Mouse (Mus musculus): ENCODE data around the gene Tmppe. TPM values are rescaled to one million over a fixed set of nuclear protein-coding genes. Genes with fewer than 3 reads are reported as not detected.

Tmppe gene
- polyA plus RNA-seq, 1 experiment from 2014 or later = 5.7 TPM

DNA sequence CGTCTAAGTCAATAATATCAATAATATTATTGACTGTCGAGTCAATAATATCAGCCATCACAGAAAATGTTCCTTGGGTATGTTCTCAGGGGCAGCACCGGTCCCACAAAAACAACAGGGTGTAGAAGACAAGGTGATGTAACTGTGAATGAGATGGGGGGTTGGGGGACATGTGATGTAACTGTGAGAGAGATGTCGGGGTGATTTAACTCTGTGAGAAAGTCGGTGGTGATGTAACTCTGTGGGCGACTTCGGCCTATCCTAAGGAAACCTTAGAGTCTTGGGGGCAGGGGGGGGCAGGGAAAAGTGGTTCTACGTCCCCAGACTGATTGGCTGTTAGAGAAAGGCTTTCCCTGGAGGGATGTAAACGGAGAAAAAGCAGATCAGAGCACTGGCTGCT is 41.3 kb downstream of the Tmppe start:
- POLR2A ChIA-PET = interaction anchor here (0.7 kb wide), 1 partner anchor 13 kb away, joined by 4 read pairs; no protein-coding TSS in a partner anchor
- no peak for TF ChIP-seq CTCF (IDR thresholded peaks at IDR 0.05)
- no peak for ATAC-seq
- CTCF ChIA-PET = interaction anchor here (0.7 kb wide), 1 partner anchor 9 kb away, joined by 3 read pairs; no protein-coding TSS in a partner anchor
- no peaks in the 10 kb centered on the region for H3K27me3 ChIP-seq
- in situ Hi-C loops (cut with MboI; ENCODE audit: low pct_unique_long_range_greater_than_20kb) = no loop called here
- no peak for DNase-seq (ENCODE audit: low read depth, low spot score)

DNA sequence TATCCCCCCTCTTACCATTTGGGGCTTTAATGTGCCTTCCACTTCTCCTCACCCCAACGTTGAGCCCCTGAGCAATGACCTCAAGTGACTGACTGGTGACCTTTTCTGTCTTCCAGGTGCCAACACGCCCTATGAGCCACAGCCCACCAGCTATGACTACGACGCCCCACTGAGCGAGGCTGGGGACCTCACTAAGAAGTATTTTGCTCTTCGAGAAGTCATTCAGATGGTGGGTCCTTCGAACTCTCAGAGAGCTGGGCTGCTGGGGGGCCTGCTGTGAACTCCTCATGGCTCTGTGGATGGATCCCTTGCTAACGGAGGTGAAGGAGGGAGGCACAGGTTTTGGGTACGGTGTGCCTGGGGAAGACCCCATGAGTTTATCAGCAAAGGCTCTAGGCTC is 42.0 kb downstream of the Tmppe start:
- no peaks in the 10 kb centered on the region for H3K27me3 ChIP-seq
- CTCF ChIA-PET = no interaction called here
- POLR2A ChIA-PET = interaction anchor here (0.6 kb wide), 1 partner anchor 13 kb away, joined by 4 read pairs; no protein-coding TSS in a partner anchor
- no peak for ATAC-seq
- no peak for TF ChIP-seq CTCF (IDR thresholded peaks at IDR 0.05)
- in situ Hi-C loops (cut with MboI; ENCODE audit: low pct_unique_long_range_greater_than_20kb) = no loop called here
- no peak for DNase-seq (ENCODE audit: low read depth, low spot score)

DNA sequence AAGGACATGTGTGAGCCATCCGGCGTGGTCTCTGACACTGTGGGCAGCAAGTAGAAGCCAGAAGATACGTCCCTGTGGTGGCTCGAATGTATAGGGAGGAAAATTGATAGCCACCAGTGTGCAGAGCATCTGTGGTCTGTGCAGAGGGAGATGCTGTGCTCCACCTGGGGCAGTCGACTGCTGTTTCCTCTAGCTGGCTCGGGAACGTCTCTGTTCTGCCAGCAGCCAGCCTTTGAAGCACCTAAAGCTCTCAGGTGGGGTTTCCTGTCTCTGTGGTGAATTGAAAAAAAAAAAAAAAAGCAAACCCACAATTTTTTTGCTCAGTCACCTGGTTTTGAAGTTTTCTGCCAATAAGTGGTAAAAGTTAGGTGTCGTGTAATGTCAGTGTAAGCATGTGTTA is 42.4 kb downstream of the Tmppe start:
- no peak for TF ChIP-seq CTCF (IDR thresholded peaks at IDR 0.05)
- no peaks in the 10 kb centered on the region for H3K27me3 ChIP-seq
- in situ Hi-C loops (cut with MboI; ENCODE audit: low pct_unique_long_range_greater_than_20kb) = no loop called here
- CTCF ChIA-PET = no interaction called here
- ATAC-seq = no peak
- DNase-seq (ENCODE audit: low read depth, low spot score) = no peak
- POLR2A ChIA-PET = interaction anchor here (0.6 to 0.7 kb wide), 2 partner anchors 14 to 25 kb away, joined by 3 to 4 read pairs; no protein-coding TSS in a partner anchor

DNA sequence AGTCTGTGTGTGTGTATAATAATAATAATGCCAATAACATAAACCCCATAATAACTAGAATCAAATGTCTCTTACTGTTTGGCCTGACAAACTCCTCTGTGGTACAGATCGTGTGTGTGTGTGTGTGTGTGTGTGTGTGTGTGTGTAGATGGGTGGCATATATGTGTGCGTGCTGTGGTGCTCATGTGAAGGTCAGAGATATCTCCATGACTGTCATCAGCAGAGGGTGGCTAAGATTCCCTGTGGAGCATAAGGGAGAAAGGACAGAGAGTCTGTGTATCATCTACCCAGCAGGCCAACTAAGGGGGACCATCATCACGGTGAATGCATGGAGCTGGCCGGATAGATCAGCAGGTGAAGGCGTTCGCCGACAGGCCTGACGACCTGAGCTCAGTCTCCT is 46.0 kb downstream of the Tmppe start:
- in situ Hi-C loops (cut with MboI; ENCODE audit: low pct_unique_long_range_greater_than_20kb) = no loop called here

DNA sequence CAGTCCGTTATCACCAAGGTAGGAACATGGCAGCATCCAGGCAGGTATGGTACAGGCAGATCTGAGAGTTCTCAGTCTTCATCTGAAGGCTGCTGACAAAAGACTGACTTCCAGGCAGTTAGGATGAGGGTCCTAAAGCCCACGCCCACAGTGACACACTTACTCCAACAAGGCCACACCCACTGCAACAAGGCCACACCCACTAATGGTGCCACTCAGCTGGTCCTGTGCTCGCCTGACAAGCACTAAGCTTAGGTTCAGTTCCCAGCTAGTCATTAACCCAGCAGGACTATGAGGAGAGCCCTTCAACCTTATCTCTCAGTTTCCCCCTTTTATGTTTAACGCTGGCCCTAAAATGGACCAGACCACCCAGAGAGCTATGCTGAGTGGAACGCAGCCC is 47.8 kb downstream of the Tmppe start:
- ChIA-PET POLR2A (no interaction called here), CTCF (no interaction called here)
- ATAC-seq = no peak
- no peaks in the 10 kb centered on the region for H3K27me3 ChIP-seq
- in situ Hi-C loops (cut with MboI; ENCODE audit: low pct_unique_long_range_greater_than_20kb) = no loop called here
- TF ChIP-seq CTCF (IDR thresholded peaks at IDR 0.05) = no peak
- DNase-seq (ENCODE audit: low read depth, low spot score) = no peak

More for the DNA sequence above, 46.0 kb downstream of the Tmppe start:
- ATAC-seq (no peak), DNase-seq (ENCODE audit: low read depth, low spot score) (no peak)
- no peaks in the 10 kb centered on the region for H3K27me3 ChIP-seq
- ChIA-PET POLR2A (no interaction called here), CTCF (no interaction called here)
- TF ChIP-seq CTCF (IDR thresholded peaks at IDR 0.05) = no peak

DNA sequence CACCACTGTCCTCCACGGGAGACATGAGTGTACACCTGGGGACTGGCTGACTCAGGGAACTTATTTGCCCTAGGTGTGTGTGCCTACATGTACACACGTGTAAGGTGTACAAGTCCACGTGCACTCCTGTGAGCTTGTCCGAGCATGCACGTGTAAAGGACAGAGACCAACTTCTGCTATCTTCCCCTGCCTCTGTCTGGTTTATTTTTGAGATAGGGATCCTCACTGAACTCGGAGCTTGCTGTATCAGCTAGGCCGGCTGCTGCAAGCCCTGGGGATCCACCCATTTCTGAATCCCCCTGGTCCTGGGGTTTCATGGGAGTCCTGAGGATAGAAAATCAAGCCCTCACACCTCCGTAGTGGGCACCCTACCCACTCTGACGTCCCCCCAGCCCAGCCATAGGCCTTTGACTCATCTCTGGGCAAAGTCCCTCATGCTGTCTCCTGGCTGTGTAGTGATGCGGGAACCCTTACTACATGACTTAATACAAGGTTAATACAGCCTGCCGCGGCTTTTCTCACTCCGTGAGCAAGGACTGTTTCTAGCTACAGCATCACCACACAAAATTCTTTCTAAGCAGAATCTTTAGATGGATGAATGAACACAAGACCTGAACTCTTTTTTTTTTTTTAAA is 48.3 kb downstream of the Tmppe start:
- TF ChIP-seq CTCF (IDR thresholded peaks at IDR 0.05) = no peak
- CTCF ChIA-PET = no interaction called here

DNA sequence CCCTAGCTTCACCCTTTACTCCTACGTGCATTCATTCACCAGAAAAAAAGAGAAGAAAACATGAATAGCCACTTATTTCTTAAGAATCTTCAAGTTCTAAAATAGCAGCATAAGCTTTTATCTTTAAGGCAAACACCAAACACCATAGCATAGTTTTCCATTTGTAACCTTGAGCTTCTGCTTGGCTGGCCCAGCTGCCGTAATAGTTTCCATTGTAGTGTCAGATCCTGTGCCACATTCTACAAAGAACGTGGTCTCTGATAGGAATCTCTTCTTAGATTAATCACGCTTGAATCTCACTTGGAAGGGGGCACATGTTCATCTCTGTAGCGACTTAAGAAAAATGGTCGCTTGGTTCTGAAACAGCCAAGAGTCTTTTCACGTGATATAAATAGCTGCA is 50.7 kb downstream of the Tmppe start:
- POLR2A ChIA-PET = no interaction called here
- DNase-seq (ENCODE audit: low read depth, low spot score) = no peak
- ATAC-seq = no peak
- CTCF ChIA-PET = no interaction called here
- TF ChIP-seq CTCF (IDR thresholded peaks at IDR 0.05) = no peak
- no peaks in the 10 kb centered on the region for H3K27me3 ChIP-seq
- in situ Hi-C loops (cut with MboI; ENCODE audit: low pct_unique_long_range_greater_than_20kb) = no loop called here

More for the DNA sequence above, 48.3 kb downstream of the Tmppe start:
- no peaks in the 10 kb centered on the region for H3K27me3 ChIP-seq
- POLR2A ChIA-PET = no interaction called here
- in situ Hi-C loops (cut with MboI; ENCODE audit: low pct_unique_long_range_greater_than_20kb) = no loop called here
- ATAC-seq = peak; percentile 88
- DNase-seq (ENCODE audit: low read depth, low spot score) = peak; percentile 39

DNA sequence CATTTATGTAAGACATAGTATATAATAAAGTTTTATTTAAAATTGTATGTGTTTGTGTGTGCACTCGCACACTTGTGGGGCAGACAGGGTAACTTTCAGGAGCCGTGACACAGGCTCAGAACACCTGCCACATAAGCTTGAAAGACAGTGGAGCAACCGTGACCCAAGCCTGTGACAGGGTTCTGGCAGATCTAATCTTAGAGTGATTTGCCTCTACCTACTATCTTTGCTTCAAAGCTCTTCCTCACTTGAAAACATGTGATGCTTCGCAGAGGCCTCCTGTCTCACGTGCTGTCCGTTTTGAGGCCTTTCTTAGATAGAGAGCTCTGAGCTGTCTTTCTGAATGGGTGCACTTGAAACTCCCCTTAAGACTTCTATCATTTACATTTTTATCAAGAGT is 51.5 kb downstream of the Tmppe start:
- no peak for TF ChIP-seq CTCF (IDR thresholded peaks at IDR 0.05)
- ATAC-seq (no peak), DNase-seq (ENCODE audit: low read depth, low spot score) (no peak)
- in situ Hi-C loops (cut with MboI; ENCODE audit: low pct_unique_long_range_greater_than_20kb) = no loop called here
- CTCF ChIA-PET = no interaction called here
- no peaks in the 10 kb centered on the region for H3K27me3 ChIP-seq
- POLR2A ChIA-PET = no interaction called here

DNA sequence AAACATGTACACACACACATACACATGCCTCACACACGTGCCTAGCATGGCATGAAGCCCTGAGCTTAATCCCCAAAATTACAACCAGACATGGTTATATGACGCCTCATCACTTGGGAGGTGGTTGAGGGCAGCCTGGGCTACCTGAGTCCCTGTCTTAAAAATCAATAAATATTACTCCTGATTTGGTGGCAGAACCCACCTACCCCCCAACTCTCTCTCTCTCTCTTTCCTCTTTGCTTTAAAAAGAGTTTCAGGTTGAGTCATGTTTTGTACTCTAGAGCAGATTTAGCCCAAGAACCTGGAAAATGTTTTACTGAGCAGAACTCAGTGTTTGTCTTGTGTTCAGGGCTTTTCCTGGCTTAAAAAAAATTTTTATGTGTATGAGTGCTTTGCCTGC is 54.5 kb downstream of the Tmppe start:
- no peaks in the 10 kb centered on the region for H3K27me3 ChIP-seq
- POLR2A ChIA-PET = no interaction called here
- DNase-seq (ENCODE audit: low read depth, low spot score) = no peak
- in situ Hi-C loops (cut with MboI; ENCODE audit: low pct_unique_long_range_greater_than_20kb) = no loop called here
- CTCF ChIA-PET = no interaction called here
- ATAC-seq = no peak
- TF ChIP-seq CTCF (IDR thresholded peaks at IDR 0.05) = no peak

Other genes with a start within 250 kb of the Tmppe start
- gene Bcl2a1c, start 71.0 kb upstream of the Tmppe start, polyA plus RNA-seq (2021) = not detected
- 179 TPM for gene Crtap, start 10.4 kb upstream of the Tmppe start, polyA plus RNA-seq (2021)
- gene Glb1, start within 50 bp of the Tmppe start, polyA plus RNA-seq (2021) = 66.2 TPM
- gene Ccr4, start 103.8 kb downstream of the Tmppe start, polyA plus RNA-seq (2021) = not detected
- not detected for gene C130032M10Rik, start 114.6 kb downstream of the Tmppe start, polyA plus RNA-seq (2021)
- gene Trim71, start 163.3 kb downstream of the Tmppe start, polyA plus RNA-seq (2021) = not detected
- 46.3 TPM for gene Cnot10, start 239.1 kb downstream of the Tmppe start, polyA plus RNA-seq (2021)